Mouse (Mus musculus) myocyte (in vitro differentiated cells): ENCODE data around the gene Bola2. TPM values are rescaled to one million over a fixed set of nuclear protein-coding genes. Genes with fewer than 3 reads are reported as not detected.

Source experiments
- H3K27me3 ChIP-seq: one replicate; pipeline ENCODE4 v1.6.1; 2011; ENCODE audit not compliant: control insufficient read depth, insufficient read depth, insufficient read length
- H3K36me3 ChIP-seq: one replicate; pipeline ENCODE4 v1.6.1; 2011; ENCODE audit not compliant: control insufficient read depth, insufficient read depth
- H3K4me2 ChIP-seq: one replicate; pipeline ENCODE4 v1.6.1; 2011; ENCODE audit warnings: low read depth, control low read depth
- H3K4me3 ChIP-seq: one replicate; pipeline ENCODE4 v1.5.1; 2011; ENCODE audit warnings: mild to moderate bottlenecking, control low read depth, moderate library complexity
- H3K79me2 ChIP-seq: one replicate; pipeline ENCODE4 v1.6.1; 2011; ENCODE audit not compliant: control insufficient read depth, insufficient read depth
- H3ac ChIP-seq: one replicate; pipeline ENCODE4 v1.6.1; 2011; ENCODE audit not compliant: control insufficient read depth, insufficient read length
- CEBPB ChIP-seq: IDR thresholded peaks from 2 replicates; pipeline ENCODE4 v1.6.1; 2011; ENCODE audit warnings: mild to moderate bottlenecking, moderate library complexity; ENCODE audit not compliant: poor library complexity, insufficient read depth, severe bottlenecking
- E2F4 ChIP-seq: IDR thresholded peaks from one replicate; pipeline ENCODE4 v1.6.1; 2011; ENCODE audit warnings: mild to moderate bottlenecking, control low read depth, moderate library complexity; ENCODE audit not compliant: insufficient read depth
- MAX ChIP-seq: IDR thresholded peaks from one replicate; pipeline ENCODE4 v1.6.1; 2011; ENCODE audit warnings: low read depth, mild to moderate bottlenecking, control low read depth
- MYOD1 ChIP-seq, 3 experiments: IDR thresholded peaks; one replicate each; pipeline ENCODE4 v1.6.1; 2011; ENCODE audit warnings: control low read depth in 2 of 3, low read depth in 2 of 3, mild to moderate bottlenecking in 2 of 3, moderate library complexity in 1 of 3; ENCODE audit not compliant: insufficient read length in 2 of 3, control insufficient read depth in 1 of 3
- MYOG ChIP-seq, 3 experiments: IDR thresholded peaks; one replicate each; pipeline ENCODE4 v1.6.1; 2011; ENCODE audit warnings: control low read depth in 2 of 3, low read depth in 2 of 3, mild to moderate bottlenecking in 2 of 3; ENCODE audit not compliant: insufficient read length in 2 of 3, control insufficient read depth in 1 of 3, insufficient read depth in 1 of 3
- POLR2A ChIP-seq: IDR thresholded peaks from one replicate; pipeline ENCODE4 v1.6.1; 2011; ENCODE audit warnings: low read depth, mild to moderate bottlenecking, control low read depth, moderate library complexity; ENCODE audit not compliant: insufficient read length
- POLR2AphosphoS2 ChIP-seq: IDR thresholded peaks from one replicate; pipeline ENCODE4 v1.6.1; 2011; ENCODE audit warnings: low read depth, control low read depth; ENCODE audit not compliant: insufficient read length
- REST ChIP-seq: IDR thresholded peaks from one replicate; pipeline ENCODE4 v1.6.1; 2011; ENCODE audit warnings: mild to moderate bottlenecking, control low read depth, moderate library complexity; ENCODE audit not compliant: insufficient read depth, insufficient read length
- SRF ChIP-seq: IDR thresholded peaks from one replicate; pipeline ENCODE4 v1.6.1; 2011; ENCODE audit warnings: low read depth; ENCODE audit not compliant: control insufficient read depth, insufficient read length
- TCF12 ChIP-seq: IDR thresholded peaks from one replicate; pipeline ENCODE4 v1.6.1; 2011; ENCODE audit warnings: mild to moderate bottlenecking, control low read depth; ENCODE audit not compliant: poor library complexity, insufficient read depth, severe bottlenecking
- TCF3 ChIP-seq: IDR thresholded peaks from one replicate; pipeline ENCODE4 v1.6.1; 2011; ENCODE audit warnings: low read depth, control low read depth; ENCODE audit not compliant: insufficient read length
- USF1 ChIP-seq: IDR thresholded peaks from one replicate; pipeline ENCODE4 v1.6.1; 2011; ENCODE audit warnings: low read depth, mild to moderate bottlenecking, control low read depth, moderate library complexity
- polyA plus RNA-seq: library from polyadenylated mRNA; unstranded; fragments of >200 nt; fragmentation: generic; extraction: Trizol; gene quantifications from one replicate; pipeline ENCODE4 v1.2.1, GENCODE M21; 2012; ENCODE audit warnings: missing spikeins

The Bola2 gene
- polyA plus RNA-seq, 1 experiment: 79.7 TPM

GRCm38 (mm10) chr7:126704121-126704980 lies 9.2 kb downstream of the Bola2 start:
- peaks cover 26% of the 10 kb centered on the region for H3K27me3 ChIP-seq
- H3K36me3 ChIP-seq: no peaks in the 10 kb centered on the region
- no peak overlapping the region for H3K4me3 ChIP-seq

GRCm38 (mm10) chr7:126707442-126708174 lies 12.4 kb downstream of the Bola2 start, which contains the start of gene Coro1a:
TSS of gene Coro1a (minus strand) at chr7:126707787.
- Histone ChIP-seq H3K4me2 (no peak within 1 kb of the TSS), H3K79me2 (no peaks in the 10 kb centered on the region), H3K4me3 (no peak within 1 kb of the TSS), H3K36me3 (no peaks in the 10 kb centered on the region), H3ac (no peak within 1 kb of the TSS), H3K27me3 (peaks cover 28% of the 10 kb centered on the region)
- TF ChIP-seq TCF3: no peak
- no peak for TF ChIP-seq MYOD1 (IDR thresholded peaks at IDR 0.05; ENCODE audit: control insufficient read depth in 1 of 3, insufficient read length in 2 of 3, low read depth in 2 of 3)
- no peak for TF ChIP-seq MAX
- no peak for TF ChIP-seq POLR2AphosphoS2
- TF ChIP-seq CEBPB: no peak
- no peak for TF ChIP-seq SRF
- TF ChIP-seq TCF12: no peak
- TF ChIP-seq POLR2A: no peak
- no peak for TF ChIP-seq REST
- TF ChIP-seq E2F4: no peak
- no peak for TF ChIP-seq USF1
- no peak for TF ChIP-seq MYOG (IDR thresholded peaks at IDR 0.05; ENCODE audit: control insufficient read depth in 1 of 3, insufficient read depth in 1 of 3, insufficient read length in 2 of 3, low read depth in 2 of 3)

More at GRCm38 (mm10) chr7:126704121-126704980, 9.2 kb downstream of the Bola2 start:
- H3ac ChIP-seq: no peak overlapping the region
- H3K4me2 ChIP-seq: peak overlapping the region; percentile 50
- TF ChIP-seq MYOD1 (IDR thresholded peaks at IDR 0.05; ENCODE audit: control insufficient read depth in 1 of 3, insufficient read length in 2 of 3, low read depth in 2 of 3): no peak
- no peak for TF ChIP-seq POLR2AphosphoS2
- TF ChIP-seq MAX: no peak
- no peak for TF ChIP-seq SRF
- no peak for TF ChIP-seq POLR2A
- no peak for TF ChIP-seq MYOG (IDR thresholded peaks at IDR 0.05; ENCODE audit: control insufficient read depth in 1 of 3, insufficient read depth in 1 of 3, insufficient read length in 2 of 3, low read depth in 2 of 3)
- no peak for TF ChIP-seq TCF3
- no peak for TF ChIP-seq USF1
- no peak for TF ChIP-seq TCF12
- no peak for TF ChIP-seq E2F4
- no peak for TF ChIP-seq REST
- no peak for TF ChIP-seq CEBPB
- H3K79me2 ChIP-seq: no peaks in the 10 kb centered on the region

- H3K4me3 ChIP-seq: no peak overlapping the region
- TF ChIP-seq MYOD1 (IDR thresholded peaks at IDR 0.05; ENCODE audit: control insufficient read depth in 1 of 3, insufficient read length in 2 of 3, low read depth in 2 of 3): no peak
- H3K36me3 ChIP-seq: no peaks in the 10 kb centered on the region
Observed at GRCm38 (mm10) chr7:126708175-126708952, 13.2 kb downstream of the Bola2 start.

GRCm38 (mm10) chr7:126710266-126710665 lies 15.1 kb downstream of the Bola2 start:
- H3K79me2 ChIP-seq: no peaks in the 10 kb centered on the region
- H3K4me3 ChIP-seq: no peak overlapping the region
- no peak overlapping the region for H3K4me2 ChIP-seq
- TF ChIP-seq REST (no peak), E2F4 (no peak), TCF12 (no peak), MYOG (IDR thresholded peaks at IDR 0.05; ENCODE audit: control insufficient read depth in 1 of 3, insufficient read depth in 1 of 3, insufficient read length in 2 of 3, low read depth in 2 of 3) (no peak), CEBPB (no peak), MYOD1 (IDR thresholded peaks at IDR 0.05; ENCODE audit: control insufficient read depth in 1 of 3, insufficient read length in 2 of 3, low read depth in 2 of 3) (no peak)
- peaks cover 27% of the 10 kb centered on the region for H3K27me3 ChIP-seq
- no peaks in the 10 kb centered on the region for H3K36me3 ChIP-seq
- no peak overlapping the region for H3ac ChIP-seq

More at GRCm38 (mm10) chr7:126708175-126708952, 13.2 kb downstream of the Bola2 start:
- peaks cover 28% of the 10 kb centered on the region for H3K27me3 ChIP-seq
- H3K4me2 ChIP-seq: no peak overlapping the region
- H3K79me2 ChIP-seq: no peaks in the 10 kb centered on the region
- H3ac ChIP-seq: no peak overlapping the region
